Mouse (Mus musculus) embryo, embryonic 10 days (tissue): ENCODE measurements around the gene Cib2.

Experiments used
- DNase-seq: peaks from one replicate; pipeline ENCODE4 v3.0.0-alpha.2; 2015; ENCODE audit warnings: low spot score

Gene Cib2

DNA sequence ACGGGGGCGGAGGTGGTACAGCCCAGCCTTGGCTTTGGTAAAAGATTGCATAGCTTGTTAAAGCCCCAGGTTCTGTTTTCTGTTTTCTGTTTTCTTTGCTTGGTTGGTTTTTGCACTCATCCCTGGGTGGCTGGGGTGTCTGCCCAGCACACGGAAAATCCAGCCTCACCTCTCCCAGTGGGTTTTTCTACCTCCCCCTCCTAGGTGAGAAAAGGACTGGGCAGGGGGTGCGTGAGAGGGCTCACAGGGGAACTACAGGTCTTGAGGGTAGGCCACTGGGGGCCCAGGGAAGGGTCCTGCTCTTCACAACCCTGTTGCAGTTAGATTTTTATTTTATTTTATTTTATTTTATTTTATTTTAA lies 15.1 kb downstream of the Cib2 start:
- no peak for DNase-seq

DNA sequence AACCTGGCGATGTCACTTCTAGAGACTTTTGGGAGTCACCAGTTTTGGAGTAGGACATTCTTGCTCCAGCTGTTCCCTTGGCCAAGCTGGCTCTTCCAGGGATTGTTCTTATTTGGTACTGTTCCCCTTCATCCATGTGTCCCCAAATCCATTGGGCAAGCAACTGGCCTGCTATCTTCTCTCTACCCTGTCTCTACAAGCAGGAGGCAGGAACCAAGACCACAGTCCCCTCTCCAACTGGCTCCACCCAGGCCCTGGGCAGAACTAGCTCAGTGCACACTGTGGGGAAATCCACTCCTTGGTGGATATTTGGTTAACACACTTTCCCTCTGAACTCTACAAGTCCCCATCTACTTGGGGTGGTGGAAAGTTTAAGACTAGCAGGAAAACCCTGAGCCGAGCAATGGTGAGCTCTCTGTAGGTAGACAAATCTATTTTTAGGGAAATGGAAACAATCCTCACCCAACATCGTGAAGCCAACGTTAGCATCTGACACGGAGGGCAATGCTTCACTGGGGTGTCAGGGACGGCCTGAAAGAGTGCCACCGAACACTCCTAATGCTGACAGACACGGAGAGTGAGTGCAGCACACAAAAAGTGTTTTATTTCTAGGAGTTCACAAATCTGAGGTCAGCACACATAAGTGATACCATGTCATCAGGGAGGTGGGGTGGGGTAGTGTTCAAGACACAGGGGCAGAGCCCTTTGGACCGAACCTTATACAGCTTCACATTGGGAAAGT lies 15.6 kb downstream of the Cib2 start:
- no peak for DNase-seq

DNA sequence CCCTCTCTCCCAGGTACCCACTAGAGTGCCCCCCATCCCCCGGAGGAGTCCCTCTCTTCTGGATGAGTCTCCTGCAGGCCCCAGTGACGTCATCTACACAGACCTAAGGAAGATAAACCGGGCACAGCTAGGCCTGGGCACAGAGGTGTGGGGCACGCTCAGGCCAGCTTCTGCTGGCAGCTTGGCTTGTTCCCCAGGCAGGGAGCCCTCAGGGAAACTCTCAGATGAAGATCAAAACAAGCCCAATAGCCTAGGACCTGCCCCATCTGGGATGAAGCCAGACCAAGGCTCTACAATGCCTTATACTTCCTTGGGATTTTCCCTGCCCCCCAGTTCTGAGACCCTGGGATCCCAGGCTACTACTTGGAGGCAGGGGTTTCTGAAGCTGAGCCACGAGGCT lies 19.2 kb downstream of the Cib2 start:
- DNase-seq: no peak

DNA sequence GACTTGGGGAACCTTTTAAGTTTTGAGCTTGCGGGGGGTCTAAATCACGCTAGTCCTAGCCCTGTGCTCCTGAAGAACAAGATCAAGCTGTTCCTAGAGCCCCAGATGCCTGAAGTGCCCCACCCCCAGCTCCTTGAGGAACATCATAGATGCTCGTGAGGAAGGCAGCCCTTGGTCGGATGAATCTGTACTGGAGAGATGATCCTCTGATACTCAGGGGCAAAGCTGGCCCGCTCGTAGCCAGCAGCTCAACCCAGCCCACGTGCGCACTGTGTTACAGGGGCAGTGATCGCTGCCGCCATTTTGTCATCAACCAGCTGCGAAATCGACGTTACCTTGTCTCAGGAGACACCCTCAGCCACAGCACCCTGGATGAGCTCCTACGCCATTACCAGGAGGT lies 21.3 kb downstream of the Cib2 start, which contains the start of gene Sh2d7:
Sh2d7 (plus strand) TSS at position 301 of the 400 bp plus-strand sequence.
- no peak for DNase-seq

- DNase-seq: no peak
Measured at GRCm38 (mm10) chr9:54538244-54538643, 21.8 kb downstream of the Cib2 start.

GRCm38 (mm10) chr9:54537480-54537879 lies 22.5 kb downstream of the Cib2 start:
- DNase-seq: no peak

DNA sequence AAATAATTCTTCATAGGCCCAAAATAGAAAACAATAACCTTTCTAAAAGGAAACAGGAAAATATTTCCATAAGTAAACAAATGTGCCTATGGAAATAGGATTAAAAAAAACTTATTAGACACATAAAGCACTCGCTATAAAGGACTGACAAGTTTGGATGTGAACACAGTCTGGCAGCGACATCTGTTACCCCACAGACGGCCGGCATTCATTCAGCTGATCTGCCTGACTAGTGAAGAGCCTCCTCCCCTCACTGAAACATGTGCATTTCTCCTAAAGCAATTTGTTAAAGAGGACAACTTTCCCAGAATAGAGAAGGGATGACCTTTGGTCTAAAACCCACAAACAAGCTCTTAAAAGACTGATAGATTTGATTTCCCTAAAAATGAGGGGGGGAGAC lies 23.0 kb downstream of the Cib2 start:
- peak; percentile 17 for DNase-seq

DNA sequence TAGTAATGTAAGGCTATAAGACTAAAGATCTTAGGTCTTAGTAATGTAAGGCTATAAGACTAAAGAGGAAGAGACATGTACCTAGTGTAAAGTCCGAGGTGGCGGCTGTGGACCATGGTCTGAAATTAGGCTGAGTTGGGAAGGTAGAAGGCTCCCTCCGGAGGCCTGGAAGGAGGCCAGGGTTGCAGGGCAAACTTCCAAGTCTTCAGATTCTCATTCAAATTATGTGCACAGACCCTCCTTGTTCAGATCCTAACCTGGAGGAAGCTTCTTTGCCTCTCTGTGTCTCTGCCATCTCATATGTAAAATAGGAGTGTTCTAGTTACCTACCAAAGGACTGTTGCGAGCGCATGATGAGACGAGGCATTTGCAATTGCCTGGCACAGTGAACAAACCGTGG lies 23.8 kb downstream of the Cib2 start:
- DNase-seq: no peak

- DNase-seq: no peak
Measured at GRCm38 (mm10) chr9:54533975-54534374, 26.0 kb downstream of the Cib2 start.

DNA sequence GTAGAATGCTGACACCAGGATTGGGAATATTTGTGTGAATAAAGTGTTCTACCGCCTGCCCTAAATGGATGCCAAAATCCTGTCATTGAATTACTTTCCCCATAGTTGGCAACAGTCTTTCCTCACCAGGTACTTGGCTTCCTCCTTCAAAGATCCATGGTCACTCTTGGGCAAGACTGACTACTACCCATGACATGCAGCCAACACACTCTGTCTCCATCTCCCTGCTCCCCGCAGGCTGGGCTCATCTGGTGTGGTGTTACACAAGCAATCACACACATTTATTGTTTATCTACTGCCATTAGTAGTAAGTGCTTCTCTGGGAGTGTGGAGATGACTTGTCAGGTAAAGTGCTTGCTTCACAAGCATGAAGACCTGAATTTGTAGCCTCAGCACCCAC lies 27.1 kb downstream of the Cib2 start:
- DNase-seq: no peak

GRCm38 (mm10) chr9:54531421-54531820 lies 28.6 kb downstream of the Cib2 start:
- DNase-seq: no peak

DNA sequence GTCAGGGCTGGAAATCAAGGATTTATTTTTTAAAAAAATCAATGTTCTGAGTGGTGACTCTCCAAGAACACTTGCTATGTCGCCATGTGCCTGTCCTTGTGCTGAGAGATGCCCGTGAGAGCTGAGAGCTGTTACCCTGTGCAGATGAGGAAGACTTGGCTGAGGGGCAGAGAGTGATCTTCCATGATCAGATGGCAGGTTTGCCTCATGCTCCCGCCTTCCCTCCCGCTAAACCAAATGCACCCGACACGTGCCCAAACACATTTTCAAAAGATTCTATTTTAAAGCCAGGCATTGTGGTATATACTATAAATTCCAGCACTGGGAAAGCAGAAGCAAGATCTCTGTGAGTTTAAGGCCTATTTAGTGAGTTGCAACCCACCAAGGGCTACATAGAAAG lies 29.2 kb downstream of the Cib2 start:
- no peak for DNase-seq

DNA sequence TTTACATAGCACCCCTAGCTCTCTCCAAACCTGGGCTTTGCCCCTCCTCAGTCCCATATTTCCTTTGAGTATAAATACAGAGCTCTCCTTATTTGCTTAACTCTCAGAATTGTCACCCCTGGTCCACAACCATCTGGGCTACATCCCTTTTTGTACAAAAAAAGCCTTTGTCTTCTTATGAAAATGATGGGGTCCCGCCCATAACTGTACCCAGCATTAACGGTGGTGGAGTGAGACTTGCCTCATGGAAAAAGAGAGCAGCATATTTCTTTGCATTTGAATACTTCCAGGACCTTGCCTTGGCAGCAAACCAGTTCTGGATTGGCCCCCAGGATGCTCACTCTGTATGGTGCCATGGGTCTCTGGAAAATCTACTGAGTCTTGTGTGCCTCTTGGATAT lies 30.1 kb downstream of the Cib2 start:
- no peak for DNase-seq

DNA sequence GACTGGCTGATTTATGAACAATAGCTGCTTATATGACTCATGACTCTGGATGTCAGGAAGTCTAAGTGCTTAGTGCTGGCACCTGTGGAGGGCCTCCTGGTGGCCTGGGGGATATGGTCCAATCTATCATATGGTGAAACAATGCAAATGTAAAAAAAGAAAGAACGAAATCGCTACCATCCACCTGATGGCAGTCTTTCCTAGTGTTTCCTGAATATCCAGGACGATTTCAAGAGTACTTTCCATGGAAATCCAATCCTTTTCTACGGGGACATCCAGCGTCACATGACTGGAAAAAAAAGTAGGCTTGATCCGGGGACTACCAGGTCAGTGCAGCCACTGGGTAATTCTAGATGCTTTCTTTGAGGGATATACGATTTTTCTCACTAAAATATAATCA lies 32.3 kb downstream of the Cib2 start:
- no peak for DNase-seq

DNA sequence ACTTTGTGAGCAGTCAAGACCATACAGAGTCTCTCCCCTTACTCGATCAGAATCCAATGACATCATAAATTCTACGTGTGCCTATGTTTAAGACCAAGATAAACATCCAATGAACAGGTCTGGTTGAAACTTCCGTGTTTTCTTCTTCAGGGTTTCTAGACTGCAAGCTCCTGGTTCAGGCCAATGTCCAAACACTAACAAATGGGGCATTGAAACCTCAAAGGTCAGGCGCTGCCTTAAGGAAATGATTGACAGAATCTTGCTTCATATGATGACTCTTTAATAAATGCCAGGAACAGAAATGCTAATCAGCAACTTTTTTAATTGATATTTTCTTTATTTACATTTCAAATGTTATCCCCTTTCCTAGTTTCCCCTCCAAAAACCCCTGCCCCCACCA lies 39.7 kb downstream of the Cib2 start:
- DNase-seq: no peak

GRCm38 (mm10) chr9:54518921-54519320 lies 41.1 kb downstream of the Cib2 start:
- no peak for DNase-seq

DNA sequence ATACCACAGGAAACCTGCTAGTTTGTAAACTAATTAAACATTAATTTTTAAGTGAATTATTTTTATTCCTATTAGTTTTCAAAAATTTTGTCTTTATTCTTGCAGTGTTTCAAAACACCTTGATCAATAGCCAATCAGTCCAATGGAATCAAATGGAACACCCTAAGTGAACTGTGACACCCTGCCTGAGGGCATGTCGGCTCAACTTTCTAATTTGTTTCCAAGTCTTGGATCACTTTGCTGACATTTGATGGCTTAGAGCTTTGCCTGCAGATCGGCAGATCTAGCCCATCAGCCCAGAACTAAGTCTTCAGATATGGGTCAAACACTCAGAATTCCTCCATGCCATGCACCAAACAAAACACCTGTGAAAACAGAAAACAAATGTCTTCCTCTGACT lies 44.0 kb downstream of the Cib2 start:
- no peak for DNase-seq

DNA sequence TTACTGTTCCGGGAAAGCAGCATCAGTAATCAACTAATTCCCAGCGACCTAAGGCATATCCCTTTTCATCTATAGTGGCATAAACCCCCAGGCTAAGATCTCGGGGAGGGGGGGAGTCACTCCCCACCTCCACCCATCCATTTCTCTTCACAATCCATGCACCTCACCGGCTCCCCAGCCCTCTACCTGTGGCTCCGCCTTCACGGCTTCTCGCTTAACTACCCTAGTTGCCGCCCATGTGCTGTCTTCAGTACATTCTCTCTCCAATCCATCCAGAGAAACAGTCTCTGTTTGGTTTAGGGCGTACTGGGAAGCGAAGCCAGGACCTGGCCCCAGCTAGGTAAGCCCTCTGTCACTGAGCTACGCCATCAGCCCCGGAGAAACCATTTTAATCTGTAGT lies 57.1 kb downstream of the Cib2 start:
- no peak for DNase-seq

DNA sequence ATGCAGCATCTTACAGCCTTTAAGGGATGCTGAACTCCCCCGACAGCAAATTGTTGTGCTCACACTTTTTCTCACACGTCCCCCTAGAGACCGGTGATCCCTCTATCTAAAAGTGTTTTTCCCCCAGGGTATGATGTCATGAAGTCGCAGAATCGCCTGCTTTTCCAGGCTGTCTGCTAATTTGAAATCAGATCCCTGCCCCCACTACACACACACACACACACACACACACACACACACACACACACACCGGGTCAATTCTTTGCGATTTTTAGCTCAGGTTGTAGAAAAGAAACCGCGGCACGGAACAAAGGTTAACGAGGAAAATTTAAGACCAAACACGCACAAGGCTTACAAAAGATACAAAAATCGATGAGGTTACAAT lies 57.9 kb downstream of the Cib2 start:
- DNase-seq: no peak

GRCm38 (mm10) chr9:54501453-54502110 lies 58.4 kb downstream of the Cib2 start, which contains the start of gene Dmxl2:
TSS of gene Dmxl2 (minus strand) at chr9:54501626.
- DNase-seq: peak; percentile 91

GRCm38 (mm10) chr9:54500832-54501452 lies 59.1 kb downstream of the Cib2 start:
- DNase-seq: peak; percentile 41

DNA sequence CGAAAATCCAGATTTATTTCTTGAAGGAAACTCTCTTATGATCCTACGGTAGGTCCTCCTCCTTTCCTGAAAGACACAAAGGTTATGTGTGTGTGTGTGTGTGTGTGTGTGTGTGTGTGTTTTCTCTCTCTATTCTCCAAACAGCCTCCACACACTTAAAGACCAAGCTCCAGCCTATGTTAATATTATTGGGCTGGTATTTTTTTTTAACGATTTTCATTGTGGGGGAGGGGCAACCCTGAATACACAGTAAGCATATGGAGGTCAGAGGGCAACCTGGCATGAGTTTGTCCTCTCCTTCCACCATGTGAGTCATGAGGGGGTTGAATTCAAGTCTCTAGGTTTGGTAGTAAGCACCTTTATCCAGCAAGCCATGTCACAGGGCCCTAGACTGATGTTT lies 60.2 kb downstream of the Cib2 start:
- no peak for DNase-seq

- no peak for DNase-seq
Measured at GRCm38 (mm10) chr9:54499291-54499690, 60.7 kb downstream of the Cib2 start.
